Mouse (Mus musculus): ENCODE results near the gene Gm21767. TPM values are rescaled to one million over a fixed set of nuclear protein-coding genes. Genes with fewer than 3 reads are reported as not detected.
"Not testable (repeated sequence)": the region's sequence is repeated elsewhere in the genome, so short reads cannot be mapped to it uniquely, and the experiment has no call there.

The Gm21767 gene
- not detected in 2 replicates for polyA plus RNA-seq (2014; fragmentation: Nextera tagmentation; extraction: Ambion mirVana)

- H3K36me3 ChIP-seq (ENCODE audit: control insufficient read depth, insufficient read depth, low read length); ATAC-seq (ENCODE audit: insufficient number of reproducible peaks, insufficient read depth, low FRiP score, low read depth); H3K4me3 ChIP-seq (ENCODE audit: control insufficient read depth in 1 of 2, insufficient read depth in 1 of 2, low read depth in 1 of 2, low read length in 2 of 2); H3K9ac ChIP-seq (ENCODE audit: low read length); H3K4me1 ChIP-seq (ENCODE audit: control insufficient read depth in 2 of 2, insufficient read depth in 2 of 2, low read length in 2 of 2); H3K4me2 ChIP-seq (ENCODE audit: low read length); H3K27me3 ChIP-seq (ENCODE audit: control insufficient read depth, insufficient read depth, low read length); H3K9me3 ChIP-seq (ENCODE audit: control insufficient read depth, low read length); H3K27ac ChIP-seq (replicated peaks in 1 of 2; ENCODE audit: control insufficient read depth in 1 of 2, insufficient read depth in 1 of 2, low read depth in 2 of 2, low read length in 2 of 2): not testable (repeated sequence)
- no CpG with 5 or more reads among the region's 3 CpGs for WGBS
Observed at GRCm38 (mm10) chrY:13941438-13941837, at the start of gene Gm21767. Gene Gm21767, plus strand, starts transcription at chrY:13941738.
